Mouse (Mus musculus): ENCODE data around the gene Acap1.
A peak's percentile ranks its signal among the peaks of the same experiment; 100 is the strongest.

The Acap1 gene

GRCm38 (mm10) chr11:69835326-69835965 is 59.9 kb downstream of the Acap1 start:
- DNase-seq: no peak

GRCm38 (mm10) chr11:69834001-69834549 is 61.3 kb downstream of the Acap1 start:
- peak in 1 of 2 experiments; percentile 48 for DNase-seq

GRCm38 (mm10) chr11:69833554-69833953 is 61.8 kb downstream of the Acap1 start:
- no peak for DNase-seq

All from spleen, adult 18-20 months (tissue).